Mouse (Mus musculus) liver, embryonic 14.5 days (tissue): ENCODE measurements around the gene Scaf8.

Experiments
- CTCF ChIP-seq: IDR thresholded peaks from 2 replicates; pipeline ENCODE4 v1.5.1; 2016; ENCODE audit warnings: antibody characterized with exemption, low read depth, control low read depth
- EP300 ChIP-seq: IDR thresholded peaks from 2 replicates; pipeline ENCODE4 v1.6.1; 2016; ENCODE audit warnings: antibody characterized with exemption, low read depth

GRCm38 (mm10) chr17:3210134-3210533 is 95.4 kb downstream of the Scaf8 start:
- TF ChIP-seq EP300, result no peak
- no peak for TF ChIP-seq CTCF
